Mouse (Mus musculus) cortical plate, adult 2 months (tissue): ENCODE data around the gene Fggy.

ENCODE experiments used
- CTCF ChIP-seq: fragments of 200-500 bp; IDR thresholded peaks from 2 replicates; pipeline ENCODE4 v1.5.1; 2011; ENCODE audit warnings: mild to moderate bottlenecking, control low read depth, low read length; ENCODE audit not compliant: insufficient read depth; ENCODE audit errors: extremely low read depth
- POLR2A ChIP-seq: fragments of 200-500 bp; IDR thresholded peaks from 2 replicates; pipeline ENCODE4 v1.6.1; 2011; ENCODE audit warnings: mild to moderate bottlenecking, low read length, control low read depth; ENCODE audit not compliant: insufficient read depth; ENCODE audit errors: extremely low read depth

GRCm38 (mm10) chr4:95571621-95572020, 14.3 kb downstream of the Fggy start:
- no peak for TF ChIP-seq POLR2A
- no peak for TF ChIP-seq CTCF
